Mouse (Mus musculus) thymus, postnatal 25 days (tissue): Measurements from ENCODE around the gene S100a3.

ENCODE experiments used
- DNase-seq: peaks from one replicate; pipeline ENCODE4 v3.0.0; 2022

Gene S100a3

DNA sequence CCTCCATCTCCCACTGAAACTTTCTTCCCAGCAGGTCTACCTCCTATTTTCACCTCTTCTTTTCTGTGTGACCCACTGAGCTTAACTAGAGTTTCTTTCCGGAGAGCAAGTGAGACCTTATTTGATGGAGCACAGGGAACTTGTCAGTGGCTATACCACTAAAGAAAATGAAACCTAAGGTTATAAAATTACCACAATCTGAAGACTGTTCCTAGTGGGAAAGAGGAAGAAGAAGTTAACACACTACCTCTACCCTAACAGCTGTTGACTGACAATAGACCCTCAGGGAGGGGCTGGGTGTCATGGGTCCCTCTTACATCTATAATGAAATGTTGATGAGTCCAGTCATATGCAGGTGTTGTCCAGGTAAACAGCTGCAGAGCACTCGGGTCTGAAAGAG is 71.6 kb downstream of the S100a3 start:
- no peak for DNase-seq

DNA sequence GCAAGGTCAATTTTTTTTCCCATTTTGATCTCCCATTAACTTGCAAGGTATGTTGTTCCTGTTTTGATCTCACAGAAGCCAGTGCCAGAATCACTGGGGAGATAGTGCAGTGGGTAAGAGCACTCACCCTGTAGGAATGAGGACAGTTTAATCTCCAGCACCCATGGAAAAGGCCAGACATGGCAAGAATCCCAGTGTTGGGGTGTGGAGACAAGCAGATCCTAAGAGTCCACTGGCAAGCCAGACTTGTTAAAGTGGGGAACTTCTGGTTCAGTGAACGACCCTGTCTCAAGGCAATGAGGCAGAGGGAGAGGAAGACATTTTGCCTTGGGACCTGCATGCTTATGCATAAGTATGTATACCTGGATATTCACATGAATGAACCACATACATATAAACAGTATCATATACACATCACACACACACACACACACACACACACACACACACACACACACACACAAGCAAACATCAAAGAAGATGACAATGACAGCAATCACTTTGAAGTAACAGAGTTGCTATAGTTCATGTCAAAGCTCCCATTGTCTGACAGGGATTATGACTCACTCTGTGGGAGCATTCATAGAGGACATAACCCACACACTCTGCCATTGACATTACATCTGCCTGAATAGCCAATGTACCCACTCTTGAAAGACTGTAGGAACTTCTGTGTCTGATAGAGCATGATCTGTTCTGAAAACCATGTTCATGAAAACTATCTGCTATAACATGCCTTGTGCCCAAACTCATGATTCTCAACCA is 78.3 kb downstream of the S100a3 start:
- DNase-seq = no peak

DNA sequence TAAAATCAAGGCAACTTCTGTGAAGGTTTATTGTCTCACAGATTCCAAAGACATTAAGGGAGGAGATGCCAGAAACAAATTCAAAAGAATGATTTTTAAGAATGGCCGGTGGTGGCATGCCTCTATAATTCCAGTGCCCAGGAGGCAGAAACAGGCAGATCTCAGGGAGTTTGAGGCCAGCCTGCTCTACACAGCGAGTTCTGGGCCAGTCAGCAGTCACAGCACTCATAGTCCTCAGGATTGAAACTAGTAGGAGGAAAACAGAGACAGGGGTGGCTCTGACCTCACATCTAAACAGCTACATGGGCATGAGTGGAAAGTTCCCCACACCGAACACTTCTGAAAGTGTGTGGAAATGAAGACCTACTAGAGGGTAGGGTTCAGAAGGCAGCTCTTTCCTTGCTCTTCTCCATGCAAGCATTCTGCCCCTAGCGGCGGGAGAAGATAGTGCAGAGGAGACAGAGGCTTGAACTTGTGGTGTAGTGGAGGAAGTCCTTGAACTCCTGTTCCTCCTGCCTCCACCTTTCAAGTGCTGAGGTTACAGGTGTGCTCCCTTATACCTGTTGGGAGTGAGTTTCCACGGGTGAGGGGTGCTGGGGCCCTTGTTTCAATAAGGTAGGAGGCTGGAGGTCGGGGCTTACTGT is 79.3 kb downstream of the S100a3 start:
- DNase-seq = peak; percentile 70

DNA sequence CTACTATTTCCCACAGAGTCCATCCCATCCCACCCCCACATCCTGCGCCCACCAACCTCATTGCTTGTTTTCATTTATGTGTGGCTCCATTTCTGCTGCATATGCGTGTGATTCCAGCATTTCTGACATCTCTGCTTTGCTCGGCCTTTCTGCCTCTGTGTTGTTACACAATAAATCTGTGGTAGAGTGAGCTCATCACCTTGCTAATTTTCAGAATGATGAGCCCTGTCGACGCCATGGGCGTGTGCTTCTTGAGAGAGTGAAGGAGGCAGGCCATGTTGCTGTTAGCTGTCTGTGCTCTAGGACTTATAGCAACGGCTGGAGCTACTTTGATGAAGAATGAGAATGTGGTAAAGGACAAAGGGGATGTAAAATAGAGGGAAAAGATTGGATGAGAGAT is 80.6 kb downstream of the S100a3 start:
- no peak for DNase-seq

DNA sequence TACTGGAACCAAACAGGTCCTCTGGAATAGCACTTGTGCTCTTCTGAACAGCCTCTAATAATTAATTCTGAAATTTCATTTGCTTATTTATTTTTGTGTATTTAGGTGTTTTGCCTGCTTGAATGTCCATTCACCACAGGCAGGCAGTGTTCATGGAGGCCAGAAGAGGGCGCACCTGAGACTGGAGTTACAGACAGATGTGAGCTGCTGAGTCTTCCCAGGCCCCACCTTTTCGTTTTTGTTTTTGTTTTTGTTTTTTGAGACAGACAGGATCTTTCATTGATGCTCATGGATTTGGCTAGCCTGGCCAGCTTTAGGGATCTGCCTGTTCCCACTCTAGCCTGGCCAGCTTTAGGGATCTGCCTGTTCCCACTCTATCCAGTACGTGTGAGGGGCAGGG is 83.8 kb downstream of the S100a3 start:
- DNase-seq = peak; percentile 65

DNA sequence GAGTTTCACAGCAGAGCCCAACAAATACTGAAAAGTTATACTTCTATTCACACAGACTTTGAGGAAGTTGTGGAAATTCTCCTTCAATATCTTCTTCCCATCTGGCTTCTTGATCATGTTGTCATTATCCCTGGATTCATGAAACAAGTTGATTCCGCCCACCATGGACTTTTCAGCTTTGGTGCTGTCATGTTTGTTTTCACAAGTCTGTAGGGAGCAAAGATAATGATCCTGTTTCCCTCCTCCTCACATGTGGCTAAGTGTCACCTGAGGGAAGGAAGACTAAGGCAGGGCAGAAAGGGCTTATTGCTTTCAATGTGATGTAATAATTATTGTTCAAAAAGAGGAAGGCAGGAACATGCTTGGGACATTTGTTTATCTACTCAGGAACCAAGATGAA is 86.9 kb downstream of the S100a3 start:
- DNase-seq = no peak

DNA sequence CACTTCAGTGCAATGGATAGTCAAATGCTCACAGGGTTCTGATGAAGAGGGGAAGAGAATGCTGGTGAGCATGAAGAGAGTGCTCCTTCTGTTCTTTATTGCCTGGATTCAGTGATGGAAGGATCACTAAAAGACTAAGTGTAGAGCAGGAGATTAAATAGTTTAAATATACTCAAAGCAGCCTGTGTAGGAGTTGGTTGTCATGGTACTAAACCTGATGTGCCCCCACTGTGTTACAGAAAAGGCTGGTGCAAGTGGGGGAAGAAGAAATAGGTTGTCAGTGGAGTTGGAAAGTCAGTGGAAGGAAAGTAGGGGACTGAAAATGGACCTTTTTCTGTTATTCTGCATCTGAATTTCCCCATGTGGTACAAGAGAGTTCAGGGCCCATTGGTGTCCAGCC is 88.6 kb downstream of the S100a3 start:
- DNase-seq = no peak

DNA sequence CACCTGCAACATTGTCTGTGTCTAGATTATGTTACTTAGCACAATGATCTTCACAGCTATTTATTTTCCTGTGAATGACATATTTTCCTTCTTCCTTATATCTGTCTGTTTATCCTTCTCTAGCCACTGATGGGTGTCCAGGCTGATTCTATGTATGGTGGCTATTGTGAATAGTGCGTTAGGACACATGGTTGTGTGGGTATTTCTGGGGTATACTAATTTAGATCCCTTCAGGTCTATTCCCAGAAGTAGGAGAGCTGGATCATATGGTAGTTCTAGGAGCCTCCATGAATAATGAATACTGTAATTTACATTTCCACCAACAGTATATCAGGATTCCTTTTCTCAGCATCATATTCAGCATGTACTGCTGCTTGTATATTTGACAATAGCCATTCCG is 89.5 kb downstream of the S100a3 start:
- no peak for DNase-seq
